Mouse (Mus musculus) heart, adult 9 months (tissue): ENCODE results near the gene Dop1a.
A peak's percentile ranks its signal among the peaks of the same experiment; 100 is the strongest.
"Not testable (repeated sequence)": the region's sequence is repeated elsewhere in the genome, so short reads cannot be mapped to it uniquely, and the experiment has no call there.

Experiments
- DNase-seq, 2 experiments: peaks; one replicate each; pipeline ENCODE4 v3.0.0; 2022; ENCODE audit warnings: low spot score in 2 of 2

The Dop1a gene

GRCm38 (mm10) chr9:86579657-86580056 is 112.7 kb downstream of the Dop1a start:
- DNase-seq, result no peak

- peak; percentile 24 to 63 for DNase-seq
Measured at GRCm38 (mm10) chr9:86583740-86584139, 116.8 kb downstream of the Dop1a start.

GRCm38 (mm10) chr9:86587019-86587795 is 120.3 kb downstream of the Dop1a start:
- no peak for DNase-seq

GRCm38 (mm10) chr9:86592676-86593668 is 126.0 kb downstream of the Dop1a start:
- DNase-seq, result no peak

DNA sequence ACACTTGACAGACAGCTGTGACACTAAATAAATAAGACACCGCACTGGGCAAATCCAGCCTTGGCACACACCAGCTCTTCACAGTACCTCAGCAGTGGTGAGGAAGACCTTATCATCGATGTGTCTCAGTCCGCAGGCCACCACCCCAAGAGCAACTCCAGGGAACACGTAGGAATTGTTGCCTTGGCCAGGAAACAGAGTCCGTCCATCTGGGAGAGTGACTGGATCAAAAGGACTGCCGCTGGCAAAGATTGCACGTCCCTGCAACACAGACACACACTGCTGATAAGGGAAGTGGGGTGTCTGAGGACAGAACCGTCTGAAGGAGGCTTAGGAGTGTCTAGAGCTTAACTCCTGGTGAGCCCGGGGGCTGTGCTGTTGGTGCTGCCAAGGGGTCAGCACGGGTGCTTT is 127.4 kb downstream of the Dop1a start:
- not testable (repeated sequence) for DNase-seq

- DNase-seq, result not testable (repeated sequence)
Measured at GRCm38 (mm10) chr9:86596983-86597382, 130.0 kb downstream of the Dop1a start.

DNA sequence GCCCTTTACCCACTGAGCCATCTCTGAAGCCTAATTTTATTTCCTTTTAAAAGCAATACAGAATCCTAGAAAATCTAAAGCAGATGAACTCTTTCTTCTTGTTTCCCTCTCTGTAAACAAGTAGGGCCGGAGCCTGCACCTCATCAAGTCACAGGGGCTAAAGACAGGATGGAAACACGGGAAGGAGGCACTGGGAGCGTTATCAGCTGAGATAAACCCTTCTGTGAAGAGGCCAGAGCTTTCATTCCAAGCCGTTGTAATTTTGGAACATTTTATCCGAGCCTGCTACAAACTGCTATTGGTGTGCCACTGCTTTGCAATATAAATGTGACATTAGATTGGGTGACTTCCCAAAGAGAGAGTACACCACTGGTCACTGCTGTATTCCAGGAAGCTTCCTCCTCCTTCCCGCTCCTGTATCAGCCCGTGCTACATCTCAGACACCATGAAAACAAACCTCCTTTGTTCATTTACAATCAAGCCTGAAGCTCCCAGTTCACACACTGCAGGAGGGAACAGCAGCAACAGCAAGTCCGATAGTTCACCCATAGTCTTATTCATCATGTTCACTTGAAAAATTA is 132.9 kb downstream of the Dop1a start:
- DNase-seq, result no peak
